Mouse (Mus musculus) small intestine, adult 10 weeks (tissue): ENCODE data around the gene Tbc1d9b. TPM values are rescaled to one million over a fixed set of nuclear protein-coding genes. Genes with fewer than 3 reads are reported as not detected.

ENCODE experiments used
- polyA plus RNA-seq: library from polyadenylated mRNA; stranded (reverse); fragments of 350-450 nt; fragmentation: Illumina TruSeq; extraction: RNeasy Lipid Tissue Mini Kit (QIAGEN cat#74804); gene quantifications from one replicate; pipeline ENCODE4 v1.2.3, GENCODE M21; 2014; ENCODE audit warnings: low replicate concordance

Gene Tbc1d9b
- 2.2 TPM for polyA plus RNA-seq

DNA sequence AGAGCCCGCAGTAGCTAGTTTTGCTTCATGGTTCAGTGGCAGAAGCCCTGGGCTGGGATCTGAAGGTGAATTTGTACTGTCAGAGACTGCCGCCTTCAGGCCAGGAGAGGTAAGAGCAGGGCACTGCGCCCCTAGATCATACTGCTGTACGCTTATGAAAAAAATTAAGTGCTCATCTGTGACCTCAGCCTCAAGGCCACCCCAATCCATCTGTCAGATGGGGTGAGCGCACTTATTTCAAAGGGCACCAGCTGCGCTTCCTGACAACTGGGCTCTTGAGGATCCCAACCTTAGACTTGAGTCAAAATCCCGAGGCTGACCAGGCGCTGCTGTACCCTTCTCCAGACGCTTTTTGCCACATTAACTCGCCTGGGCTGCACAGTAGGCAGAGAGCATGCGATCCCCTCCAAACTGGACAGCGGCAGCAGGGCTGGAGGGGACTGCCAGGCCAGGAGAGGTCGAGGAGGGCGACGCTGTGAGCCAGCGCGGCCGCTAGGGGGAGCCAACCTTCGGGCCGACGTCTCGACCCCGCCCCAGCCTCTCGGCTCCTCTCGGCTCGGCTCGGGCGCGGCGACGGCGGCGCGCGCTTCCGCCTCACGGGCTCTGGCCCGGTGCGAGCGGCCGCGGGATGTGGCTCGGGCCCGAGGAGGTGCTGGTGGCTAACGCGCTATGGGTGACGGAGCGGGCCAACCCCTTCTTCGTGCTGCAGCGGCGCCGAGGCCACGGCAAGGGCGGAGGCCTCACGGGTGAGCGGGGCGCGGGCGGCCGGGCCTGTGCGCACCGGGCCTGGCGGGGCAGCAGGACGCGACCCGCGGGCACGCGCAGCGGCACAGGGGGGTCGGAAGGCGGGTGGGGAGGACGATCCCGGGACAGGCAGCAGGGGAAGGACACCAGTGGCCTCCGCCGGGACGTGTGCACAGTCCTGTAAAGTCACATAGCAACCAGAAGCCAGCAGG is at the start of gene Tbc1d9b:
Tbc1d9b (plus strand) TSS at position 586 of the 956 bp plus-strand sequence.

DNA sequence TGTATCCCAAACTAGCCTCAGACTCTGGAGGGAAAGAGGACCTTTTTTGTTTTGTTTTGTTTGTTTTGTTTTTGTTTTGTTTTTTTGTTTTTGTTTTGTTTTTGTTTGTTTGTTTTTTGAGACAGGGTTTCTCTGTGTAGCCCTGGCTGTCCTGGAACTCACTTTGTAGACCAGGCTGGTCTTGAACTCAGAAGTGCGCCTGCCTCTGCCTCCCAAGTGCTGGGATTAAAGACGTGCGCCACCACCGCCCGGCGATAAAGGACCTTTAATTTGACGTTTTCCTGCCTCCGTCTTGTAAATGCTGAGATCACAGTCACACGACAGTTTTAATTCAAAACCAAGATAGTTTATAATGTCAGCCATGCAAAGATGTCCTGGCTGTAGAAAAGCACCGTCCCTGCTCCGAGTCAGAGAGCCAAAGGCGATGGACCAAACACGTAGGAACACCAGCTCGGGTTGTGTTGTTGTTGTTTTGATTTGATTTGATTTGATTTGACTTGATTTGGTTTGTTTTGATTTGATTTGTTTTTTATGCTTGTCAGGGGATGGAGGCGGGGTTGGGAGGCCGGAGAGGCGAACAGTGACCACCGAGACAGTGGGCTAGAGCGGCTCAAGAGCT is 43.0 kb downstream of the Tbc1d9b start, which contains the start of gene Mrnip:
Mrnip (plus strand) TSS at position 334 of the 619 bp plus-strand sequence.

DNA sequence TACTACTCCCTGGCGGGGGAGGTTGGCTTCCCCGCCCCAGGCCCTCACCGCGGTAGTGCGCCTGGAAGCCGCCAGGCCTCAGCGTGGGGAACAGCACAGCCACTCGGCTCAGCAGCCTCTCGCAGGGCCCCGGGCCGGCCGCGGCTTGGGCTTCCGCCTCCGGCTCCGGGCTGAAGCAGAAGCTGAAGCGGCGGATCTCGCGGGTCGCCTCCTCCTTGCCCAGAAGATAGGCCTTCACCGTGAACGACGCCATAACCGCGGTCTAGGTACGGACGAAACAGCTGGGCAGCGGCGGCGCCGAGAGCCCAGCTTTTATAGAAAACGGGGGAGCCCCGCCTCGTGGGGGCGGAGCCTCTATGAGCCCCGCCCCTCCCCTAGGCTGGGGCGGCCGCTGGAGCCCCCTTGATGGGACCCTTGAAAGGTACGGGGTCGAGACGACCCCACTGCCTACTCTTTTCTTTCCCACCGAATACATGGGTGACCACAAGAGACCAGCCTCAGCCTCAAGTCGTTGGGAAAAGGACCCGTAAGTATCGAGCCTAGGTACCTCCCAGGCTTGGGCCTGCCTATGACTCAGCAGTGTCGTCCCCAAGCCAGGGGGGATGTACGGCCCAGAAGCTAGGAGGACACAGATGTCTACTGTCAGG is 79.4 kb downstream of the Tbc1d9b start, which contains the start of the genes Sqstm1 and Mgat4b:
Sqstm1 (minus strand) TSS at position 323 of the 647 bp plus-strand sequence.
Mgat4b (plus strand) TSS at position 386 of the 647 bp plus-strand sequence.

Other genes with a start within 250 kb of the Tbc1d9b start
- not detected for gene Rasgef1c, start 229.6 kb upstream of the Tbc1d9b start, polyA plus RNA-seq
- 58.8 TPM for gene Rnf130, start 106.0 kb upstream of the Tbc1d9b start, polyA plus RNA-seq
- gene Mrnip, start 43.0 kb downstream of the Tbc1d9b start, polyA plus RNA-seq, result not detected
- gene Sqstm1, start 79.4 kb downstream of the Tbc1d9b start, polyA plus RNA-seq, result 102 TPM
- 1.6 TPM for gene Mgat4b, start 79.5 kb downstream of the Tbc1d9b start, polyA plus RNA-seq
- not detected for gene Ltc4s, start 107.2 kb downstream of the Tbc1d9b start, polyA plus RNA-seq
- gene Maml1, start 160.9 kb downstream of the Tbc1d9b start, polyA plus RNA-seq, result 5.2 TPM
- gene Canx, start 194.3 kb downstream of the Tbc1d9b start, polyA plus RNA-seq, result 558 TPM
- gene Cby3, start 223.1 kb downstream of the Tbc1d9b start, polyA plus RNA-seq, result not detected
- gene Hnrnph1, start 245.6 kb downstream of the Tbc1d9b start, polyA plus RNA-seq, result 820 TPM